Comparison of ENCODE assay signal across 8 mouse cellular contexts in the genomic region with DNA sequence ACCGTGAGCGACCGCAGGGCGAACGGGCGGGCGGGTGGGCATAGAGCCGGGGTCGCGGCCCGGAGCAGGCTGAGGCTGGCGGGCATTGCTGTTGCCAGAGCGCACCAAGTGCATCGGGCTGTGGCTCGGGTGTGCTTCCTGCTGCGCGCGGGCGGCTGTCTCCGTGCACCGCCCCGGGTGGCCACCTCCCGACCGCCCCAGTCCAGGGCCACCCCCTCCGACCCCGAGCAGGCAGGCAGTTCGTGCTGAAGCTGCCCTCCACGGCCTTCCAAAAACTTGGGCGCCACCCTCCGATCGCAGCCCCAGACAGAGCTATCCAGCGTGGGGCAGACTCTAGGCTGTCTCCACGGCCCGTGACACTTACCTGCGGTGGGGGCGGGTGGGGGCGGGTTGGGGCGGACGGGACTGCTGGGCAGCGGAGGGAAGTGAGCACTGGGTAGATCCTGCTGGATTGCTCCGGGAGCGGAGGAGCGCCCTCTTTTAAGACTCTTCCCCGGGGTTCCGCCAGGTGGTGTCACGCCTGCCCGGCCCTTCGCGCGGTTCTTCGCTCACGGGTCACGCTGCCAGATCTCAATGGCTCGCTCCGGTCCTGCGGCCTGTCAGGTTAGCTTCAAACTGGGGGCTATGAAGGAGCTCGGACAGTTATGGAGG. TPM values are rescaled to one million over a fixed set of nuclear protein-coding genes. Genes with fewer than 3 reads are reported as not detected.
DNase-seq lines count a peak whose midpoint lies in the region; ATAC-seq and TF ChIP-seq lines count a peak whose summit lies in the region.

No protein-coding gene starts in this region.

- intact Hi-C loops in gastrocnemius, adult 2 months (cut with DNase I), result loop anchor here (10.0 kb wide), 1 partner anchor 505 kb away; no protein-coding TSS in a partner anchor

- peak overlapping the region; percentile 24; the same call in 1 of the 2 replicates for H3K27ac ChIP-seq in gastrocnemius, adult 2 months
- no peak overlapping the region for H3K27ac ChIP-seq in brown adipose tissue, adult 24 weeks (replicated peaks; ENCODE audit: low read depth, low read length)
- H3K27ac ChIP-seq in forebrain, embryonic 13.5 days, result peak overlapping the region; percentile 27
- peak overlapping the region; percentile 20; the same call in 1 of the 2 replicates for H3K27ac ChIP-seq in hindbrain, embryonic 16.5 days (ENCODE audit: low read depth, low read length)
- no peak overlapping the region for H3K27ac ChIP-seq in liver, embryonic 13.5 days
- H3K27ac ChIP-seq in neural tube, embryonic 14.5 days (ENCODE audit: low read depth, low read length), result peak overlapping the region; percentile 58

- peak; percentile 51 for TF ChIP-seq CTCF in gastrocnemius, adult 2 months (IDR thresholded peaks at IDR 0.05)

- H3K4me1 ChIP-seq in brown adipose tissue, adult 24 weeks (ENCODE audit: control insufficient read depth, insufficient read depth, insufficient read length, low read length), result no peaks in the 10 kb centered on the region
- H3K4me1 ChIP-seq in forebrain, embryonic 13.5 days, result peaks cover 25% of the 10 kb centered on the region
- H3K4me1 ChIP-seq in hindbrain, embryonic 16.5 days (ENCODE audit: control insufficient read depth, insufficient read depth, low read depth, low read length), result peaks cover 17% of the 10 kb centered on the region
- 0 out of 2 replicates have a peak, but pooled peaks cover 4% of the 10 kb centered on the region for H3K4me1 ChIP-seq in liver, embryonic 13.5 days (replicated peaks)
- peaks cover 4% of the 10 kb centered on the region for H3K4me1 ChIP-seq in neural tube, embryonic 14.5 days (ENCODE audit: control insufficient read depth, insufficient read depth, low read length)

- peak overlapping the region; percentile 93 for H3K4me2 ChIP-seq in forebrain, embryonic 13.5 days
- peak overlapping the region; percentile 95 for H3K4me2 ChIP-seq in hindbrain, embryonic 16.5 days (ENCODE audit: low read length)
- peak overlapping the region; percentile 53 for H3K4me2 ChIP-seq in liver, embryonic 13.5 days
- H3K4me2 ChIP-seq in neural tube, embryonic 14.5 days (ENCODE audit: low read depth, low read length), result peak overlapping the region; percentile 84

- H3K9me3 ChIP-seq in forebrain, embryonic 13.5 days (replicated peaks), result no peaks in the 10 kb centered on the region
- no peaks in the 10 kb centered on the region for H3K9me3 ChIP-seq in hindbrain, embryonic 16.5 days (ENCODE audit: control insufficient read depth, low read length)
- H3K9me3 ChIP-seq in liver, embryonic 13.5 days (replicated peaks), result no peaks in the 10 kb centered on the region
- no peaks in the 10 kb centered on the region for H3K9me3 ChIP-seq in neural tube, embryonic 14.5 days (ENCODE audit: control insufficient read depth, low read length)

- DNase-seq in gastrocnemius, adult 2 months, result peak; percentile 67
- DNase-seq in gastrocnemius, postnatal 25 days, result no peak
- no peak for DNase-seq in liver, embryonic 13.5 days

- peak overlapping the region; percentile 69 for H3K9ac ChIP-seq in forebrain, embryonic 13.5 days
- peak overlapping the region; percentile 64 for H3K9ac ChIP-seq in hindbrain, embryonic 16.5 days (ENCODE audit: low read depth, low read length)
- H3K9ac ChIP-seq in liver, embryonic 13.5 days, result no peak overlapping the region
- peak overlapping the region; percentile 48 for H3K9ac ChIP-seq in neural tube, embryonic 14.5 days (replicated peaks; ENCODE audit: low read depth, low read length)

- no peaks in the 10 kb centered on the region for H3K36me3 ChIP-seq in forebrain, embryonic 13.5 days (ENCODE audit: poor library complexity, severe bottlenecking)
- no peaks in the 10 kb centered on the region for H3K36me3 ChIP-seq in hindbrain, embryonic 16.5 days (ENCODE audit: control insufficient read depth, insufficient read depth, low read length)
- H3K36me3 ChIP-seq in liver, embryonic 13.5 days, result no peaks in the 10 kb centered on the region
- H3K36me3 ChIP-seq in neural tube, embryonic 14.5 days (ENCODE audit: control insufficient read depth, insufficient read depth, low read length), result no peaks in the 10 kb centered on the region

- WGBS in forebrain, embryonic 13.5 days, result 0% methylated on average over 42 of the region's 57 CpGs
- WGBS in hindbrain, embryonic 16.5 days, result 1% methylated on average over 43 of the region's 57 CpGs
- WGBS in liver, embryonic 13.5 days (ENCODE audit: insufficient replicate concordance), result 2% methylated on average over 52 of the region's 57 CpGs
- under 1% methylated on average over 40 of the region's 57 CpGs for WGBS in neural tube, embryonic 14.5 days

- peak overlapping the region; percentile 76 for H3K4me3 ChIP-seq in gastrocnemius, adult 2 months
- peak overlapping the region; percentile 58 for H3K4me3 ChIP-seq in brown adipose tissue, adult 24 weeks (ENCODE audit: insufficient read depth, low read depth, low read length)
- peak overlapping the region; percentile 49 for H3K4me3 ChIP-seq in forebrain, embryonic 13.5 days
- H3K4me3 ChIP-seq in hindbrain, embryonic 16.5 days (ENCODE audit: low read length), result peak overlapping the region; percentile 50
- H3K4me3 ChIP-seq in liver, embryonic 13.5 days (replicated peaks), result peak overlapping the region; percentile 38
- H3K4me3 ChIP-seq in neural tube, embryonic 14.5 days (ENCODE audit: low read depth, low read length), result peak overlapping the region; percentile 49

- peaks cover 68% of the 10 kb centered on the region for H3K27me3 ChIP-seq in forebrain, embryonic 13.5 days
- H3K27me3 ChIP-seq in hindbrain, embryonic 16.5 days (replicated peaks; ENCODE audit: control insufficient read depth, insufficient read depth, low read length), result peaks cover 30% of the 10 kb centered on the region
- peaks cover 87% of the 10 kb centered on the region for H3K27me3 ChIP-seq in liver, embryonic 13.5 days
- peaks cover 14% of the 10 kb centered on the region for H3K27me3 ChIP-seq in neural tube, embryonic 14.5 days (ENCODE audit: control insufficient read depth, insufficient read depth, low read length)

- peak; percentile 80 for ATAC-seq in forebrain, embryonic 13.5 days
- ATAC-seq in hindbrain, embryonic 16.5 days, result peak; percentile 77
- ATAC-seq in liver, embryonic 13.5 days (ENCODE audit: low read depth), result no peak
- ATAC-seq in neural tube, embryonic 14.5 days (ENCODE audit: low read depth), result peak; percentile 83
- no peak; the same call in 1 of the 2 replicates for ATAC-seq in frontal cortex, adult (ENCODE audit: low TSS enrichment)

RNA-seq across cellular contexts. Expression of a gene that starts 0.5 kb away (rescaled TPM):
- total RNA-seq in gastrocnemius, adult 2 months (2021), result 1 to 10 TPM; 4.7 to 8.0 TPM
- 1 to 10 TPM; 4.6 to 5.1 TPM for total RNA-seq in gastrocnemius, postnatal 25 days (2021)
- 6.1 and 7.6 TPM in 2 replicates for polyA plus RNA-seq in brown adipose tissue, adult 24 weeks (2012; ENCODE audit: insufficient read depth, insufficient read length, missing spikeins)
- 6.8 and 8.5 TPM in 2 replicates for polyA plus RNA-seq in forebrain, embryonic 13.5 days (2015; fragmentation: Nextera tagmentation; extraction: Ambion mirVana)
- 13.3 and 21.7 TPM in 2 replicates for polyA plus RNA-seq in hindbrain, embryonic 16.5 days (2015; fragmentation: Nextera tagmentation; extraction: Ambion mirVana)
- polyA plus RNA-seq in liver, embryonic 13.5 days (2015; fragmentation: Nextera tagmentation; extraction: Ambion mirVana), result 0.21 and 0.24 TPM in 2 replicates
- 14.9 and 15.7 TPM in 2 replicates for polyA plus RNA-seq in neural tube, embryonic 14.5 days (2014; fragmentation: Nextera tagmentation; extraction: Ambion mirVana)

RNA-seq across cellular contexts. Expression of a gene that starts 31.8 kb away (rescaled TPM):
- under 1 TPM; 0.43 to 0.56 TPM for total RNA-seq in gastrocnemius, adult 2 months (2021)
- under 1 TPM; 0.31 to 0.51 TPM for total RNA-seq in gastrocnemius, postnatal 25 days (2021)
- polyA plus RNA-seq in brown adipose tissue, adult 24 weeks (2012; ENCODE audit: insufficient read depth, insufficient read length, missing spikeins), result 0.75 and 1.5 TPM in 2 replicates
- polyA plus RNA-seq in forebrain, embryonic 13.5 days (2015; fragmentation: Nextera tagmentation; extraction: Ambion mirVana), result 0.09 and 0.15 TPM in 2 replicates
- 0.26 and 0.44 TPM in 2 replicates for polyA plus RNA-seq in hindbrain, embryonic 16.5 days (2015; fragmentation: Nextera tagmentation; extraction: Ambion mirVana)
- polyA plus RNA-seq in liver, embryonic 13.5 days (2015; fragmentation: Nextera tagmentation; extraction: Ambion mirVana), result 0.15 and 0.32 TPM in 2 replicates
- 1.2 and 2.6 TPM in 2 replicates for polyA plus RNA-seq in neural tube, embryonic 14.5 days (2014; fragmentation: Nextera tagmentation; extraction: Ambion mirVana)

Comparison
In these comparisons a context has a peak if more than half of its experiments do, and no peak if none do; other contexts are left out.
1. H3K27ac ChIP-seq: peak in gastrocnemius, adult 2 months (single experiment), forebrain, embryonic 13.5 days (single experiment), hindbrain, embryonic 16.5 days (single experiment) and neural tube, embryonic 14.5 days (single experiment); none in brown adipose tissue, adult 24 weeks (single experiment) and liver, embryonic 13.5 days (single experiment).
2. ATAC-seq: peak in forebrain, embryonic 13.5 days (single experiment), hindbrain, embryonic 16.5 days (single experiment) and neural tube, embryonic 14.5 days (single experiment); none in liver, embryonic 13.5 days (single experiment) and frontal cortex, adult (single experiment).
3. Peak in every context shown above with its lines, with median percentiles within 50 percentile points of each other: H3K4me3 ChIP-seq and H3K4me2 ChIP-seq.